Mouse (Mus musculus) bone marrow, adult 2 months (tissue): ENCODE data around the gene Cd302.

Experiments used
- CTCF ChIP-seq: fragments of 200-500 bp; IDR thresholded peaks from 2 replicates; pipeline ENCODE4 v1.5.1; 2011; ENCODE audit warnings: low read length, control low read depth; ENCODE audit not compliant: control insufficient read depth, insufficient read depth
- POLR2A ChIP-seq: fragments of 200-500 bp; IDR thresholded peaks from 2 replicates; pipeline ENCODE4 v1.6.1; 2011; ENCODE audit warnings: low read depth, mild to moderate bottlenecking, control low read depth, low read length, borderline replicate concordance; ENCODE audit not compliant: control insufficient read depth

- TF ChIP-seq CTCF (no peak), POLR2A (no peak)
Observed at GRCm38 (mm10) chr2:60267567-60267966, 16.7 kb downstream of the Cd302 start.
